Mouse (Mus musculus) embryo, embryonic 10 days (tissue): ENCODE measurements at regions not wholly inside any gene's neighbourhood (a gene's known extent, or its start where the extent isn't known, plus 50 kb on each side); places are given as distances from the start of the nearest gene placed in this dataset.

Experiments used
- DNase-seq: peaks from one replicate; pipeline ENCODE4 v3.0.0-alpha.2; 2015; ENCODE audit warnings: low spot score

- DNase-seq: no peak
These were observed 79.0 kb upstream of the Jade1 start for GRCm38 (mm10) chr3:41476516-41476915.

GRCm38 (mm10) chr3:41472586-41472985 lies 82.9 kb upstream of the Jade1 start:
- no peak for DNase-seq

DNA sequence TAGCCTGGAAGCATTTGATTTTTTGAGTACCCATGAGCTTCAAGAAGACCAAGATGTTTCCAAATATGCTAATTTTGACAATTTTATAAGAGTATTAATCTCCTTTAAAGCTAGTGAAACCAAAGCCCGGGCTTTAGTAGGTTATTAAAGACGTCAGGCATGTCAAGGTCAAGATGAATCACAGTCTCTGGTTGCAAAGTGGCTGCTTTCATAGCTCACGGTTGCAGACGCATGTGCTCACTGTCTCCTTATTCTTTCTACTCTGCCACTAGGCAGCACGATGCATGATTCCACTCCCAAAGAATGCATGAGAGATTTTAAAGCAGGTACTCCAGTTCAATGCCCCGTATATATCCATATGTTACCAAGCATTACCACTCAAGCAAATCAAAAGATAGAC lies 86.4 kb upstream of the Jade1 start:
- no peak for DNase-seq

- DNase-seq: no peak
These were observed 87.7 kb upstream of the Jade1 start for GRCm38 (mm10) chr3:41467857-41468256.

- DNase-seq: no peak
These were observed 89.6 kb upstream of the Jade1 start for GRCm38 (mm10) chr3:41465893-41466292.

- DNase-seq: no peak
These were observed 92.4 kb upstream of the Jade1 start for GRCm38 (mm10) chr3:41462953-41463644.

- no peak for DNase-seq
These were observed 95.4 kb upstream of the Jade1 start for GRCm38 (mm10) chr3:41460131-41460530.

DNA sequence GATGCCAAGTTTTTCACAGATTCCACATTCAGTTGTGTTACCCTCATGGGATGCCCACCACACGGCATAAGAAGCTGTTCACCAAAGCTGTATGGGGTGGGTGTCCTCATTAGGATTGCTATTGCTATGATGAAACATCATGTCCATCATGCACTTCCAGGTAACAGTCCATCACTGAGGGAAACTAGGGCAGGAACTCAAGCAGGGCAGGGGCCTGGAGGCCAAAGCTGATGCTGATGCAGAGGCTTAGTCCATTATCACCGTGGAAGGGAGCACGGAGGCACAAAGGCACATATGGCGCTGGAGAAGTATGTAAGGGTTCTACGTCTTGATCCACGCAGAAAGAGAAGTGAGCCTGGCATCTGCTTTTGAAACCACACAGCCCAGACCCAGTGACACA lies 97.4 kb upstream of the Jade1 start:
- no peak for DNase-seq

DNA sequence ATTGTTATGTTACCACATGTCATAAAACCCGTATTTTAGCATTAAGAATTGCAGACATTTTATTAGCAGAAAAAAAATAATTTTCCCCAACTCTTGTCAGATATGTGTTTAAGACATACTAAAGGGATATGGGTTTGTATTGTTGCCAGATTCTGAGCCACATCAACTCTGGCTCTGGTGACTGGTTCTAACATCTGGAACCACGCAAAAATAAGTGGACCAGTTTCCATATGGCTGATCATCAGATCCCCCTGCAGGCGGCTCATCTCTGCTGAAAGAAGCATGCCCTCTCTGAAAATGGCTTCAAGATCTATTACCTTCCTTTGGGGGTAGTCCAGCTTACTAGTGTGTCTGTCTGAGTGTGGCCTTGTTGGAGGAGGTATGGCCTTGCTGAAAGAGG lies 102.0 kb upstream of the Jade1 start:
- DNase-seq: no peak

GRCm38 (mm10) chr3:41452716-41453090 lies 102.8 kb upstream of the Jade1 start:
- no peak for DNase-seq

DNA sequence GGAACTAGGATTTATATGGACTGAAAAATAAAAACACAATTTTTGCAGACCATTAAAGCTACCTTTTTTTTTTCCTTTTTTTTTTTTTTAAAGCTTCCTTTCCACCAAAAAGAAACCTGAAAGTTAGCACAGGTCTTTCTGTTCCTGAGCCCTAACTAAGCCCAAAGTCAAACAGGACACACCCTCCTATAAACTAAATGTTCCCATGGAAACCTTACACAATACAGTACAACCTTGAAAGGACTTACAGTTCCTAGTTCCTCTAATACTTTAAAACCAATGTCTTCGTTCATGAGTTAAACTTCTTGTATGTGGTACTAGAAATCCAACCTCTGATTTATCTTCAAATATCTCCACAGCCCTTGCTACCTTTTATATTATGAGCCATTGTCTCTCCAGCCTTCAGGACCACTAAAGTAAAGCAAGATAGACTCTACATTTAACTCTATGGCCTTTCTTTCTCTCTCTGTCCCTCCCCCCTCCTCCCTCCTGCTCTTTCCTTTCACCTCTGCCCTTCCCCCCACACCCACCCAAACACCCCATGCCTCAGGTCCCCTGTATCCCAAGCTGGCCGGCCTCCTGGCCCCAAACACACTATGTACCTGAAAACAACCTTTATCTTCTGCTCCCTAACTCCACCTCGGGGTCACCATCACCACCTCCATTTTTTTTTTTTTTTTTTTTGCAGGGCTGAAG lies 103.4 kb upstream of the Jade1 start:
- DNase-seq: no peak

GRCm38 (mm10) chr3:41450696-41451095 lies 104.8 kb upstream of the Jade1 start:
- DNase-seq: peak; percentile 15

DNA sequence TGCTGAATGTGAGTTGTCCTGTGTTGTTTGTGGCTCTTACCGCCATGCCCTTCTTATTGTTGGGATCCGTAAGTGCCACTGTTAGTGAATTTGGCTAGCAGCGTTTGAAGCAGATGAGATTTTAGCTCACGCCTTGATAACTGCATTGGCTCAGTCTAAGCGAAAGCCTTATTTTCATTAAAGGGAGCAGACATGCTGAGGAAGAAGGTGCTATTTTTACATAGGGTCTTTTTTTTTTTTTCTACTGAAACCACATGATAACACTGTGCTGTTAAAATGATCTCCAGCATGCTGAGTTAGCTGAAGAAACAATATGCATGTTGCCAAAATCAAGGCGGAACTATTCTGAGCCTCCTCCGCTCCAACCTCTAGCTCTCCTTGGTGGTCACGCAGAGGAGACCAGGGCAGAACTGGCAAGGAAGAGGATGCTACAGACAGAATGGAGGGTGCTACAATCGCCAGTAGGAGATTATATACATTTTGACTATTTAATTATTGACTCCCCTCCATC lies 111.2 kb upstream of the Jade1 start:
- DNase-seq: no peak

DNA sequence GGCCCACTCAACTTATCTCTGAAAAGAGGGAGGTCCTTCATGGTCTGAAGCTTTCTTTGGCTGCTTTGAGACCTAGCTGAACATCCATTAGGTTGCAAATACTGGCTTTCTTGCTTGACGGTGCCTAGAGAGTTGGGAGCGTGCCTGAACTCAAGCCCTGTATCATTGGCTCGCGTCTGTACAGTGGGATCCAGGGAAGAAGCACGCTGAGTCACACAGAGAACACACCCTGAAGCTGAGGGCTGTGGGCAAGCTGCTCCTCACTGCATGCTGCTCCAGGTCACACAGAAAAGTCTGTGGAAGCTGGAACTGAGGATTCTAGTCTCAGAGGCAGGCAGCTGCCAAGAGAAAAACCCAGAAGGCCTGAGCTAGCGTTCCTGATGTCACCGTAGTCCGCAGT lies 119.3 kb upstream of the Jade1 start:
- DNase-seq: no peak

DNA sequence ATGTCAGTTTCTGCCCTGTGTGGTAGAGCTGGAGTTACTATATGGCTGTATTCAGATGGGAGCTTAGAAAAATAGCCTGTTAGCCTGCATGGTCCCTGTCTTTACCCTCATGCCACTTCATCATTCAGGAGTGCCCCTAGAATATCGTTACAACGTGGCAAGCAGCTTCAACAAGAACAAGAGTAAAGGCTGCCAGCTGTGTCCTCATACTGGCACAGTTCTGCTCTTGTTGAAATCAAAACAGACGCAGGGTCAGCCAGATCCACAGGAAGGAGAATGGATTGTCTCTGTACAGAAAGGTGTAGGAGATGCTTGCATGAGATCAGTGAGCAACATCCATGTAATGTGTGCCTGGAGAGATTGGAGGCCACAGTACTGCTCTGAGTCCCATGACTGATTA lies 122.4 kb upstream of the Jade1 start:
- DNase-seq: no peak

GRCm38 (mm10) chr3:41432376-41432775 lies 123.2 kb upstream of the Jade1 start:
- DNase-seq: no peak

DNA sequence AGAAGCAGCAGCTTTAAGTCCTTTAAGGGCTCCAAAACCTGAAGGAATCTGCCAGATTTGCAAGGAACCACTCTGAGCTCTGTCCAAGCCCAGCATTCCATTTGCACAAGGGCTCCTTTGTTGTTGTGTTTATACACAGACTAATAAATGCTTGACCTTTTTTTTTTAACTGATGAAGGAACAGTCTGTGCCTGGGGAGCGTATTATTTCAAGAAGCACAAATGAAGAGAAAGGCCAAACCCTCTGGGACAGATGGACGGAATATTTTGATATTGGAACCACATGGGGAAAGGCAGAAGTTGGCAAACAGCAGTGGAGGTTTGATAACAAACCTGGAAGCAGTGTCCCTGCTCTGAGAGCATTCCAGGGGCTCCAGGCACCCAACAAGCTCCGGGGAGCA lies 125.3 kb upstream of the Jade1 start:
- DNase-seq: peak; percentile 53

DNA sequence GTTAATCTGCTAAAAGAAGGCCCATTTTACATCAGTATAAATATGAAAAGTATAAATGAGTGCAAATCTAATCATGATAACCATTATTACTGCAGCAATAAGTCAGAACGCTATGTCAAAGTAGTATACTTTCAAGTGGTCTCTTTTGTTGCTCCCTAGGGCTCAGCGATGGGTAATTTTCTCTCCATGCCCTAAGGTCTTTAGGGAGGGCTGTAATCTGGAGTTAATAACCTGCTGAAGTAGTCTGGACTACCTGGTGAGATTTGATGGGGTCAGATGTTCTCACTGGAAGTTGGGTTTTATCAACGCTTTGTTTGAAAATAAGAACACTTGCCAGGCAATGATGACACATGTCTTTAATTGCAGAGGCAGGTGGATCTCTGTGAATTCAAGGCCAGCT lies 128.6 kb upstream of the Jade1 start:
- DNase-seq: no peak

DNA sequence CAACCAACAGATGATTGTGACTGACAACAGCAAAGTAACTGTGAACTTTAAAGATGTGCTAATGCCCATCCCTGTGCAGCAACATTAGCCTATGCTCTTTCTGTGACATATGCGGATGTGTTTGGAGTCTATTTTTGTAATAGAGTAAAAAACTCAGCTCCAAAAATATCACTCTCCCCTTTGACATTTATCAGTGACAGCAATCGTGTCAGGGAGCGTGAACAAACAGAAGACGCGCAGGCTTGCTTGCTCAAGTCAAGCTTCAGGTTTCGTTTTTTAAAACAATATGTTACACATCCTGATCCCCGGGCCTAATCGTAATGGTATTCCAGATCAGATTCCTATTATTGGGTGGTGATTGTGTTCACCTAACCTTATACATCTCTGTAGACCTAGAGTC lies 129.7 kb upstream of the Jade1 start:
- no peak for DNase-seq

DNA sequence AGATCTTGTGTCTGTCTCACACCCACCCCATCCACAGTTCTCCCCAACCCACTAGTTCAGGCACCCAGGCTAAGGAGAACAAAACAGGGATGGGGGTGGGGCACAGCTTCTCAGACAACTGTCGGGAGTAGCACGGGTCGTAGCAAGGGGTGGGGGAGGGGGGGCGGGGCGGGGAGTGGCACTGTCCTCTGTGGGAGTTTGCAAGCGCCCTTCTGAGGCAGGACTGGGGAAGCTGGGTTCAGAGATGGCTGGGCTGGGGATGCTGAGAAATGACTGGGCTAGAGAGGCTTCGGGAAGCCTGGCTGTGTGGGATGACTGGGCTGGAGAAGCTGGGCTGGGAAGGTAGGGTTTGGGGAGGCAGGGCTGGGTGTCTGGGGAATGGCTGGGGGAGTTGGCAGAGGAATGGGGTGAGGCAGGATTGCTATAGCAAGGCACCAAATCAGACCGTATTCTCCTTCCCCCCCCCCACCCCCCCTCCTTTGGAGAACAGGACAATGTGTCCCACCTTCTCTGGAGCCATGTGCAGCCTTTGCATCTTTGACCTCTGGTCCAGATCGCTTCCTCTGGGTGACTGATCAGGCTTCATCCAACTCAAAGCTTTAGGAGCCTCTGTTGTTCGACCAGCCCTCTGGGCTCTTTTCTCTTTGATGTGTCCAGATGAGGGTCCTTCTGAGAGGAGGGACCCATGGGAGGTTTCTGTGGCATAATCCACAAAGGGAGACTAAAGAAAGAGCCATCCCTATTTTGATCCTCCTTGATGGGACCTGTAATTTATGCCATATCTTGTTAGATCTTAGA lies 131.2 kb upstream of the Jade1 start:
- no peak for DNase-seq

DNA sequence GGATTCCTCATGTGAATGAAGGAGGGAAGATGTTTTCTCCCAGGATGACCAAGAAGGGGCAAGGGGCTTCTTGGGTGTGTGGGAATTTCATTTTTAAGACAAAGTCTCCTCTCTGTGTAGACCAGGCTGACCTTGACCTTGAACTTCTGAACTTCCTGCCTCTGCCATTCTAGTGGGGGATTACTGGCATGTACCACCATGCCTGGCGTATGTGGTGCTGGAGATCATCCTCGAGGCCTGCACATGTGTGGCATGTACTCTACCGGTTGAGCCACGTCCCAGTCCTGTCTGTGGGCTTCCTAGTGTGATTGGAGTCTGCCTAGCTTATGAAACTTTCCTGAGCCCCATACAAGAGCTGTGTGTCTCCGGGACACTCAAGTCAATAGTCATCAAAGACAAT lies 131.9 kb upstream of the Jade1 start:
- DNase-seq: peak; percentile 16

GRCm38 (mm10) chr3:41422615-41423579 lies 132.6 kb upstream of the Jade1 start:
- DNase-seq: peak; percentile 60
